Mouse (Mus musculus) lung, embryonic 16.5 days (tissue): ENCODE data around the gene C2cd4d. TPM values are rescaled to one million over a fixed set of nuclear protein-coding genes. Genes with fewer than 3 reads are reported as not detected.

Experiments used
- ATAC-seq: fragments of 200-750 bp; cut with Nextera tagmentation; 2 replicates; pipeline ENCODE4 v1.8.0; 2017; ENCODE audit warnings: low read depth, mild to moderate bottlenecking, moderate library complexity
- H3K27ac ChIP-seq: fragments of 300-500 bp; sonication (generic); 2 replicates; pipeline ENCODE4 v1.5.1; 2014; ENCODE audit warnings: mild to moderate bottlenecking, control low read depth, low read length
- H3K27me3 ChIP-seq: fragments of 300-500 bp; sonication (generic); 2 replicates; pipeline ENCODE4 v1.6.1; 2014; ENCODE audit warnings: low read depth, low read length, mixed read lengths; ENCODE audit not compliant: control insufficient read depth, insufficient read depth
- H3K36me3 ChIP-seq: fragments of 300-500 bp; sonication (generic); 2 replicates; pipeline ENCODE4 v1.6.1; 2014; ENCODE audit warnings: low read length; ENCODE audit not compliant: control insufficient read depth, insufficient read depth
- H3K4me1 ChIP-seq: fragments of 300-500 bp; sonication (generic); replicated peaks from 2 replicates; pipeline ENCODE4 v1.6.1; 2014; ENCODE audit warnings: low read length, mixed read lengths; ENCODE audit not compliant: control insufficient read depth, insufficient read depth
- H3K4me2 ChIP-seq: fragments of 300-500 bp; sonication (generic); 2 replicates; pipeline ENCODE4 v1.6.1; 2014; ENCODE audit warnings: low read depth, low read length, control low read depth
- H3K4me3 ChIP-seq: fragments of 300-500 bp; sonication (generic); 2 replicates; pipeline ENCODE4 v1.5.1; 2014; ENCODE audit warnings: mild to moderate bottlenecking, low read length, control low read depth
- H3K9ac ChIP-seq: fragments of 300-500 bp; sonication (generic); 2 replicates; pipeline ENCODE4 v1.6.1; 2014; ENCODE audit warnings: low read length, control low read depth
- H3K9me3 ChIP-seq: fragments of 300-500 bp; sonication (generic); 2 replicates; pipeline ENCODE4 v1.6.1; 2016; ENCODE audit warnings: low read length; ENCODE audit not compliant: control insufficient read depth
- WGBS: fragments of 180-500 bp; shearing (Covaris S2); extraction: QIAGEN DNeasy Blood & Tissue Kit; methylation state at CpG from one replicate; pipeline ENCODE4 v1.1.7; 2014; 5-methylcytosine and 5-hydroxymethylcytosine counted together
- polyA plus RNA-seq: library from polyadenylated mRNA; unstranded; fragments of >200 nt; fragmentation: Nextera tagmentation; extraction: Ambion mirVana; gene quantifications from 2 replicates; pipeline ENCODE4 v1.2.1, GENCODE M21; 2015

Gene C2cd4d
- polyA plus RNA-seq, 1 experiment from 2014 or later: 0.68 TPM

GRCm38 (mm10) chr3:94363291-94364153 is 1.3 kb downstream of the C2cd4d start:
- no peak overlapping the region for H3K27ac ChIP-seq
- peak overlapping the region; percentile 94 for H3K4me2 ChIP-seq
- no peaks in the 10 kb centered on the region for H3K9me3 ChIP-seq
- peak overlapping the region; percentile 77 for H3K9ac ChIP-seq
- H3K27me3 ChIP-seq: peaks cover 29% of the 10 kb centered on the region
- WGBS: 5% methylated on average over 77 of the region's 97 CpGs
- H3K36me3 ChIP-seq: no peaks in the 10 kb centered on the region
- peak overlapping the region; percentile 55 for H3K4me3 ChIP-seq
- peaks cover 6% of the 10 kb centered on the region for H3K4me1 ChIP-seq
- peak; percentile 70 for ATAC-seq

DNA sequence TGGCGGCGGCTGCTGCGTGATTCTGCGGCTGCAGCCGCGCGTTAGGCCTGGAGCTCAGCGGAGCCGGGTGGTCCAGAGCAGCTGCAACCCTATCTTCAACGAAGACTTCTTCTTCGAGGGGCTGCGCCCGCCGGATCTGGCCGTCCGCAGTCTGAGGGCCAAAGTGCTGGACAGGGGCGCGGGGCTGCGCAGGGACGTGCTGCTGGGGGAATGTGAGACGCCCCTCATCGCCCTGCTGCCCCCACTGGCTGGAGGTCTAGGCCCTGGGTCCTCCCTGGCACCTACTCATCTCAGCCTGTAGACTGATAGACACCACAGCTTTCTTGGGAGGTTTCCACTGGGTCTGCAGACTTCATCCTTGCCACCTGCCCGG is 1.9 kb downstream of the C2cd4d start:
- H3K4me3 ChIP-seq: peak overlapping the region; percentile 55
- no peaks in the 10 kb centered on the region for H3K36me3 ChIP-seq
- H3K27ac ChIP-seq: no peak overlapping the region
- peaks cover 6% of the 10 kb centered on the region for H3K4me1 ChIP-seq
- no peaks in the 10 kb centered on the region for H3K9me3 ChIP-seq
- peak; percentile 6; the same call in 1 of the 2 replicates for ATAC-seq
- H3K27me3 ChIP-seq: peaks cover 29% of the 10 kb centered on the region
- H3K4me2 ChIP-seq: peak overlapping the region; percentile 94
- WGBS: 6% methylated on average over 16 of the region's 23 CpGs
- peak overlapping the region; percentile 77 for H3K9ac ChIP-seq

- Histone ChIP-seq H3K27ac (no peak overlapping the region), H3K4me2 (no peak overlapping the region), H3K36me3 (no peaks in the 10 kb centered on the region), H3K9ac (no peak overlapping the region), H3K9me3 (no peaks in the 10 kb centered on the region), H3K27me3 (peaks cover 26% of the 10 kb centered on the region), H3K4me1 (peaks cover 9% of the 10 kb centered on the region), H3K4me3 (no peak overlapping the region)
- 0 out of 2 replicates have a peak, but pooled peaks have one; percentile 22 for ATAC-seq
- WGBS: 13% methylated on average over 3 of the region's 3 CpGs
Measured at GRCm38 (mm10) chr3:94366761-94367160, 4.5 kb downstream of the C2cd4d start.

GRCm38 (mm10) chr3:94367511-94367910 is 5.3 kb downstream of the C2cd4d start:
- H3K4me2 ChIP-seq: no peak overlapping the region
- H3K27ac ChIP-seq: 0 out of 2 replicates have a peak overlapping the region, but pooled peaks have one; percentile 15
- no peak overlapping the region for H3K9ac ChIP-seq
- no peak overlapping the region for H3K4me3 ChIP-seq
- ATAC-seq: no peak
- peaks cover 22% of the 10 kb centered on the region for H3K27me3 ChIP-seq
- WGBS: 53% methylated on average over 6 of the region's 6 CpGs
- H3K4me1 ChIP-seq: peaks cover 10% of the 10 kb centered on the region
- H3K36me3 ChIP-seq: no peaks in the 10 kb centered on the region
- H3K9me3 ChIP-seq: no peaks in the 10 kb centered on the region

DNA sequence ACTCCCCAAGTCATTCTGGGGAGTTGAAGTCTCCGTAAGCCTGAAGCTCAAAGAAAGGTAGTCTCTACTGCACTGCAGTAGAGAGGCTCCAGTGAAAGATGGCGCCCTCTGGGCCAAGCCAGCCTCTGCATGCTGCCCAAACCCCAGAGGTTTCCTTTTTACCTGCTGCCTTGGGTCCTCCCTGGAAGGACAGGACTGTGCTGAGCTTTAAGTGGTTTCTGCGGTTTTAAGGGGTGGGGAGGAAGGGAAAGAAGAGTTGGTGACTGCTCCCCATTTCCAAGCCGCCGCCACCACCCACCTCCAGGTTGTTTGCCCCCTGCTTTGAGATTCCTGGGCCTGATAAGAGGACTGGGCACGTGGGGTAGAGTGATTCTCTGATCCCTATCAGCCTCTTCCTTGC is 6.4 kb downstream of the C2cd4d start:
- no peak overlapping the region for H3K27ac ChIP-seq
- H3K4me3 ChIP-seq: no peak overlapping the region
- H3K36me3 ChIP-seq: no peaks in the 10 kb centered on the region
- H3K4me1 ChIP-seq: peaks cover 8% of the 10 kb centered on the region
- no peak overlapping the region for H3K9ac ChIP-seq
- H3K27me3 ChIP-seq: peaks cover 11% of the 10 kb centered on the region
- H3K9me3 ChIP-seq: no peaks in the 10 kb centered on the region
- no peak overlapping the region for H3K4me2 ChIP-seq
- no peak for ATAC-seq
- 46% methylated on average over 6 of the region's 6 CpGs for WGBS

GRCm38 (mm10) chr3:94369709-94370108 is 7.5 kb downstream of the C2cd4d start:
- Histone ChIP-seq H3K27me3 (peaks cover 3% of the 10 kb centered on the region; the same call in 1 of the 2 replicates), H3K9me3 (no peaks in the 10 kb centered on the region), H3K9ac (no peak overlapping the region), H3K27ac (no peak overlapping the region), H3K4me1 (peaks cover 17% of the 10 kb centered on the region; the same call in 1 of the 2 replicates), H3K4me3 (no peak overlapping the region), H3K36me3 (no peaks in the 10 kb centered on the region), H3K4me2 (no peak overlapping the region)
- ATAC-seq: no peak
- 56% methylated on average over 2 of the region's 2 CpGs for WGBS

DNA sequence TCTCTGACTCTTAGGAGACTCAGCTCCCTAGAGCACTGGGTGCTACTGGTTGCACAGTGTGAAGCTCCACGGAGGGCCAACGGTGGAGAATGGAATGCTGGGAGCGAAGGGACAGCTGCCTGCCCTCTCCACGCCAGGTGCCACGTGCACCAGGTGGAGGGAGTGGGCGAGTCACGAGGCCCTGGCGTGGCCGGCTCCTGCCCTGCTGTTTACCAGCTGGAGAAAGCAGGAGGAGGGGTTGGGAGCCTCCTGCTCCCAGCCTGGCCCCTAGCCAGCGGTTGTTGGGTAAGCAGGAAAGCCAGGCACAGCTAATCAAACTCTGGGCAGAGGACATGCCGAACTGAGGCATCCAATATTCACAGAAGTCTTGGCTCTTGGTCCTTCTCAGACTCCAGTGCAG is 9.4 kb downstream of the C2cd4d start:
- WGBS: 2% methylated on average over 11 of the region's 11 CpGs
- Histone ChIP-seq H3K9ac (peak overlapping the region; percentile 24; the same call in 1 of the 2 replicates), H3K4me1 (peaks cover 17% of the 10 kb centered on the region; the same call in 1 of the 2 replicates), H3K27ac (peak overlapping the region; percentile 91; the same call in 1 of the 2 replicates), H3K36me3 (no peaks in the 10 kb centered on the region), H3K4me2 (peak overlapping the region; percentile 40), H3K9me3 (no peaks in the 10 kb centered on the region), H3K4me3 (no peak overlapping the region), H3K27me3 (no peaks in the 10 kb centered on the region)
- peak; percentile 39 for ATAC-seq

GRCm38 (mm10) chr3:94372038-94372437 is 9.8 kb downstream of the C2cd4d start:
- Histone ChIP-seq H3K9ac (no peak overlapping the region; the same call in 1 of the 2 replicates), H3K27me3 (no peaks in the 10 kb centered on the region), H3K4me2 (peak overlapping the region; percentile 40), H3K4me1 (peaks cover 17% of the 10 kb centered on the region; the same call in 1 of the 2 replicates), H3K36me3 (no peaks in the 10 kb centered on the region), H3K4me3 (no peak overlapping the region), H3K27ac (peak overlapping the region; percentile 91), H3K9me3 (no peaks in the 10 kb centered on the region)
- 0% methylated on average over 3 of the region's 3 CpGs for WGBS
- no peak for ATAC-seq

DNA sequence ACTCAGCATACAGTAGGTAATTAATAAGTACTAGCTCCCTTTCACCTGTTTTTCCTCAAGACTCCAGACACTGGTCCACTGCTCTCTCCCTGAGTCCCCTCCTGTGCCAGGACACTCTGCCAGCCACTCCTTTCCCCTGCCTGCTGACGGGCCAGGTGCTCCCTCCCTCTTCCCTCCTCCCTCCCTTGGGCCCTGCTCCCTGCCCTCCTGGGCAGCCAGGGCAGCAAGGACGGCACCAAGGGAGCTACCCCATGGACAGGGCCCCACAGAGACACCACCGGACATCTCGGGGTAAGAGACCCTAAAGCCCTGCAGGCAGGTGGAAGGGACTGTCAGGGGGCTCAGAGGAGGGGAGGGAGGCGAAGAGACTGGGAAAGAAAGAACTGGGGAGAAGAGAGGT is 10.4 kb downstream of the C2cd4d start, which contains the start of gene Rorc:
TSS of gene Rorc (plus strand) at position 154 of the 400 bp plus-strand sequence.
- H3K9ac ChIP-seq: peak within 1 kb of the TSS; percentile 58
- WGBS: 25% methylated on average over 5 of the region's 5 CpGs
- H3K4me2 ChIP-seq: peak within 1 kb of the TSS; percentile 55
- peak within 1 kb of the TSS; percentile 47 for H3K4me3 ChIP-seq
- no peaks in the 10 kb centered on the region for H3K27me3 ChIP-seq
- H3K9me3 ChIP-seq: no peaks in the 10 kb centered on the region
- peak within 1 kb of the TSS; percentile 91 for H3K27ac ChIP-seq
- peak; percentile 57 for ATAC-seq
- H3K4me1 ChIP-seq: peaks cover 17% of the 10 kb centered on the region; the same call in 1 of the 2 replicates
- H3K36me3 ChIP-seq: no peaks in the 10 kb centered on the region
